Mouse (Mus musculus) neural tube, embryonic 15.5 days (tissue): Measurements from ENCODE around the gene Ano4. TPM values are rescaled to one million over a fixed set of nuclear protein-coding genes. Genes with fewer than 3 reads are reported as not detected.
"Not testable (repeated sequence)": the region's sequence is repeated elsewhere in the genome, so short reads cannot be mapped to it uniquely, and the experiment has no call there.

ENCODE experiments used
- ATAC-seq: fragments of 200-750 bp; cut with Nextera tagmentation; 2 replicates; pipeline ENCODE4 v1.8.0; 2017; ENCODE audit warnings: mild to moderate bottlenecking, moderate TSS enrichment, moderate library complexity; ENCODE audit not compliant: low FRiP score
- H3K27ac ChIP-seq: fragments of 300-500 bp; sonication (generic); replicated peaks from 2 replicates; pipeline ENCODE4 v1.5.1; 2015; ENCODE audit warnings: mild to moderate bottlenecking, inconsistent platforms
- H3K27me3 ChIP-seq: fragments of 300-500 bp; sonication (generic); replicated peaks from 2 replicates; pipeline ENCODE4 v1.6.1; 2015; ENCODE audit warnings: inconsistent platforms
- H3K36me3 ChIP-seq: fragments of 300-500 bp; sonication (generic); 2 replicates; pipeline ENCODE4 v1.6.1; 2015; ENCODE audit warnings: inconsistent platforms
- H3K4me1 ChIP-seq: fragments of 300-500 bp; sonication (generic); 2 replicates; pipeline ENCODE4 v1.6.1; 2015; ENCODE audit warnings: inconsistent platforms
- H3K4me2 ChIP-seq: fragments of 300-500 bp; sonication (generic); 2 replicates; pipeline ENCODE4 v1.6.1; 2015; ENCODE audit warnings: inconsistent platforms, mild to moderate bottlenecking, moderate library complexity
- H3K4me3 ChIP-seq: fragments of 300-500 bp; sonication (generic); replicated peaks from 2 replicates; pipeline ENCODE4 v1.5.1; 2015; ENCODE audit warnings: mild to moderate bottlenecking, inconsistent platforms
- H3K9ac ChIP-seq: fragments of 300-500 bp; sonication (generic); replicated peaks from 2 replicates; pipeline ENCODE4 v1.6.1; 2015; ENCODE audit warnings: mild to moderate bottlenecking, inconsistent platforms
- H3K9me3 ChIP-seq: fragments of 300-500 bp; sonication (generic); replicated peaks from 2 replicates; pipeline ENCODE4 v1.6.1; 2016; ENCODE audit warnings: inconsistent platforms
- WGBS: fragments of 180-500 bp; shearing (Covaris S2); methylation state at CpG from one replicate; pipeline ENCODE4 v1.1.7; 2015; ENCODE audit warnings: mixed read lengths; 5-methylcytosine and 5-hydroxymethylcytosine counted together
- polyA plus RNA-seq: library from polyadenylated mRNA; unstranded; fragments of >200 nt; fragmentation: Nextera tagmentation; extraction: Ambion mirVana; gene quantifications from 2 replicates; pipeline ENCODE4 v1.2.1, GENCODE M21; 2015

The Ano4 gene
- polyA plus RNA-seq, 1 experiment from 2014 or later: 12.5 TPM

DNA sequence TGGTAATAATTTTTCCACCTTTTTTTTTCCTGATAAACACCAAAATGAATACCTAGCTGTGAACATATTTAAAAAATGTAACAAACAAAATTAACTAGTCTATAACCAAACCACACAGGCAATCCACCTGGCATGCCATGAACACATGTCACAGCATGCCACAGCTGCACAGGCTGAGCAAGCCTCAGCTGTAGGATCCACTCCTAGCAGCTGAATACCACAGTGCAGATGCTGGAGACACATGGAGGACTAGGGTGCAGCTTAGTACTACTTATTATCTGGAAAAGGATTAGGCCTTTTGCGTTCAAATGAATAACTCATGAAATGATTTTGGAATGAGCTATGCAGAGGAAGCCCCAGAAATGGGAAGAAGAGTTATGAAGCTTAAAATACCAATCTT, 233.6 kb downstream of the Ano4 start:
- Histone ChIP-seq H3K27ac (no peak overlapping the region), H3K4me2 (no peak overlapping the region), H3K4me3 (no peak overlapping the region), H3K9me3 (no peaks in the 10 kb centered on the region), H3K4me1 (no peaks in the 10 kb centered on the region), H3K36me3 (no peaks in the 10 kb centered on the region), H3K27me3 (no peaks in the 10 kb centered on the region), H3K9ac (no peak overlapping the region)
- ATAC-seq: no peak
- WGBS: 92% methylated on average over 1 of the region's 1 CpGs

DNA sequence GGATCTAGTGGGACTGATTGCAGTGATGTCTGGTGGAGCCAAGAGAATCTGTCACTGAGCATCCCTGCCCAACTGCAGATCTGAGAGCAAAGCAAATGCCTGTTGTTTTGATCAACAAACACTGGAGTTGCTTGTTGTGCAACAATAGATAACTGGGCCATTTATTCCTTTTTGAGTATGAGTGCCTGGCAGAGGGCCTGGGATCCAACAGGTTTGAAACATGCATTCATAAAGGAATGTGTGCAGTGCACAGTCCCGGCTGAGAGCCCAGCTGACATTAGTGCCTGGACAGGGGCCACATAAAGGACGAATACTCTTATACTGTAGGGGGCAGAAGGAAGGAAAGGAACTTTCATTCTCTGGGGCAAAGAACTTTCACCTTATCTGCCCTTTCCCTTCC, 241.0 kb downstream of the Ano4 start:
- no peak overlapping the region for H3K9ac ChIP-seq
- H3K9me3 ChIP-seq: no peaks in the 10 kb centered on the region
- no peaks in the 10 kb centered on the region for H3K27me3 ChIP-seq
- no peaks in the 10 kb centered on the region for H3K36me3 ChIP-seq
- 67% methylated on average over 2 of the region's 2 CpGs for WGBS
- no peak overlapping the region for H3K4me2 ChIP-seq
- no peak overlapping the region for H3K27ac ChIP-seq
- H3K4me1 ChIP-seq: 0 out of 2 replicates have a peak, but pooled peaks cover 4% of the 10 kb centered on the region
- no peak overlapping the region for H3K4me3 ChIP-seq
- ATAC-seq: no peak

DNA sequence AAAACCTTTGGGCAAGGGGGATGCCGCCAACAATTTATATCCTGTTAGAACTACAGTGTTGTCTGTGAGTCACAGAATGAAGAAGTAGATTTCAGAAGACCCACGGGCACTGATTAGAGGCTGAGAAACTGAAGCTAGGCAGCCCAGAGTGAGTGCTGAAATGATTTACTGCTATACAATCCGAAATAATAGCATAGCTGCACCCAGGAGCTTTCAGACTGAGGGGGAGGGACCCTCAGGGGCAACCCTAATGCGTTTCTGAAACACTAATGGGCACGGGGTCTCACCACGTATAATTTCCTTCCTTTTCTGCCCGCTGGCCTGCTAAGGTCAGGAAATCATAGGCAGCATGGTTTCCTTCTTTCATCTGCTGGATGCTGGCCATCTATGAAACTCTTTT, 242.5 kb downstream of the Ano4 start:
- ATAC-seq: no peak
- Histone ChIP-seq H3K27ac (no peak overlapping the region), H3K4me2 (no peak overlapping the region)

DNA sequence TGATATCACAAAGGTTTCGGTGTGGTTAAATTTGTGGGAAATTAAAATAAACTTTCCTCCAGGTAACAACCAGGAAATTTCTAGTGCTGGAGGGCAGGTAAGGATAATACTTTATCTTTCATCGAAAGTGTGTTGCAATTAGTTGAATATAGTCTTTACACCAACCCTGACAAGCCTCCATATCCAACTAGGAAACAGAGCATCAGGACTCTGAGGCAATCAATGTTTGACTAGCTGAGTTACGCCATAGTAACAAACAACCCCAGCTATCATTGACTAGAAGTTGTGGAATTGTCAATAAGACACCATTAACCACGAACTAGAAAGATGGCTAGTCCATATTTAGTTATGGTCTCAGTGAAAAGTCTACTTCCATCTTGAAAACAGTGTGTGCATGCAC, 246.4 kb downstream of the Ano4 start:
- 74% methylated on average over 4 of the region's 4 CpGs for WGBS

More for the DNA sequence above, 242.5 kb downstream of the Ano4 start:
- WGBS: 35% methylated on average over 7 of the region's 7 CpGs
- H3K36me3 ChIP-seq: no peaks in the 10 kb centered on the region
- H3K4me1 ChIP-seq: 0 out of 2 replicates have a peak, but pooled peaks cover 4% of the 10 kb centered on the region
- H3K4me3 ChIP-seq: no peak overlapping the region
- no peaks in the 10 kb centered on the region for H3K27me3 ChIP-seq
- H3K9ac ChIP-seq: no peak overlapping the region
- no peaks in the 10 kb centered on the region for H3K9me3 ChIP-seq

DNA sequence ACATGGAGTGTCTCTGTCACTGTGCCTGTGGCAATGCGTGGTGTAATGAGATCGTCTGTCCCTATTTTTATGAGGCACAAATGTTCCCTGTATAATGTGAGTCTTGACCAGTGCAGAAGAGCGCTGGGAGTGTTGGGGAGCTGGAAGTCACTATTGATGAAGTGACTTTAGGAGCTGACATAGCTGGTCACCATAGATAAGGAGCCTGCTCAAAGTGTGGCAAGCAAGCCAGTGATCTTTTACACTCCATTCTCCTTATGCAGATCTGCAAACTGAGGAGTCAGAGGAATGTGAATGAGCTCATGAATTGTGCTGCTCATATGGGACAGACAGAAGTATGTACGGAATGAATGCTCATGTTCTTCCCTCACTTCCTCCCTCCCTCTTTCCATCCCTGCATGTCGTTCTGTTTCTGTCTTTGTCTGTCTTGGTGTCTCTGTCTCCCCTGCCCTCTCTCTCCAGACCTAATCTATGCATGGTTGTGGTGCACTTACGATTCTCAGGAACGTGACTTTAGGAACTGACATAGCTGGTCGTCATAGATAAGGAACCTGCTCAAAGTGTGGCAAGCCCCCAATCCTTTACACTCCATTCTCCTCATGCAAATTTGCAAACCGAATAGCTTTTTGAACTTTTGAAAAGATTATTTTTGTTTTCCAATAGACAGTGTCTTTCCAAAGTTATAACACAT, 252.1 kb downstream of the Ano4 start:
- H3K4me3 ChIP-seq: no peak overlapping the region
- 82% methylated on average over 9 of the region's 9 CpGs for WGBS
- no peaks in the 10 kb centered on the region for H3K4me1 ChIP-seq
- ATAC-seq: no peak
- no peak overlapping the region for H3K9ac ChIP-seq
- H3K36me3 ChIP-seq: no peaks in the 10 kb centered on the region
- H3K9me3 ChIP-seq: no peaks in the 10 kb centered on the region
- H3K4me2 ChIP-seq: no peak overlapping the region
- no peaks in the 10 kb centered on the region for H3K27me3 ChIP-seq
- H3K27ac ChIP-seq: no peak overlapping the region

More for the DNA sequence above, 246.4 kb downstream of the Ano4 start:
- no peak overlapping the region for H3K4me2 ChIP-seq
- no peak overlapping the region for H3K9ac ChIP-seq
- no peak for ATAC-seq
- no peak overlapping the region for H3K27ac ChIP-seq
- 0 out of 2 replicates have a peak, but pooled peaks cover 4% of the 10 kb centered on the region for H3K4me1 ChIP-seq
- no peaks in the 10 kb centered on the region for H3K9me3 ChIP-seq
- H3K4me3 ChIP-seq: no peak overlapping the region
- H3K36me3 ChIP-seq: no peaks in the 10 kb centered on the region
- H3K27me3 ChIP-seq: no peaks in the 10 kb centered on the region

DNA sequence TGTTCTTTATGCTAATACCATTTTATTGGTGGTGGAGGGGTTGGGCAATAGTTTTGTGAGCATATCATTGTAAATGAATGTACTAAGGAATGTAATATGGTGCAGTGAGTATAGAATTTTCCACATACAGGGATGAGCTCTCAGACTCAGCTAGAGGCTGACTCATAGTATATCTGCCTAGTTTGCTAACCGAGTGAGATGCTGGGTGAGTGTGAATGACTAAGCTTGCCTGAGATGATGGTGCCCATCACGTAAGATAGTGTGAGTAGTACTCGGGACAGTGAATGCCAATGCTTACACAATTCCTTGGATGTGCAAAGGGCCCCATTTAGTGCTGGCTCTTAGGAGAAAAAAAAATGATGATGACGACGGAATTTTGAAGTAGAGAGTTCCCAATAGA, 267.1 kb downstream of the Ano4 start:
- Histone ChIP-seq H3K9ac (no peak overlapping the region), H3K36me3 (no peaks in the 10 kb centered on the region), H3K27me3 (no peaks in the 10 kb centered on the region), H3K27ac (no peak overlapping the region), H3K4me3 (no peak overlapping the region), H3K9me3 (no peaks in the 10 kb centered on the region), H3K4me2 (no peak overlapping the region), H3K4me1 (no peaks in the 10 kb centered on the region)
- 86% methylated on average over 5 of the region's 5 CpGs for WGBS
- no peak for ATAC-seq

DNA sequence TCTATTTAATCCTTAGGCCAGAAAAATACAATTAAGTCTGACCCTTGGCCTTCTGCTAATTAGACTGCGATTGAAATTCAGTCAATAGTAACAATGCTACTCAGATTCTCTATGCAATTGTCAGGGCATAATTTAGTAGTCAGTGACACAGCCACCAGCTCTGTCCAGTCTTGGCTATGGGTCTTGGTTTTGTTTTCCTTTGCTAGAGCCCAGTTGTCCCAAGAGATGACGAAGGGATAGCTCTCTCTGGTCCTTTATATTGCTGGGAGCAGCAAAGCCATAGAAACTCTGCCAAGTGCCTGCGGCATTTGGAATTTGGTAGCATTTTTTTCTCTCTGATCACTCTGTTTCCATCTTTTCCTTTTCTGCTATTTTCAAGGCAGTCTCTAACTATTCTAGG, 288.7 kb downstream of the Ano4 start:
- H3K4me1 ChIP-seq: no peaks in the 10 kb centered on the region
- no peak for ATAC-seq
- WGBS: 60% methylated on average over 3 of the region's 3 CpGs

DNA sequence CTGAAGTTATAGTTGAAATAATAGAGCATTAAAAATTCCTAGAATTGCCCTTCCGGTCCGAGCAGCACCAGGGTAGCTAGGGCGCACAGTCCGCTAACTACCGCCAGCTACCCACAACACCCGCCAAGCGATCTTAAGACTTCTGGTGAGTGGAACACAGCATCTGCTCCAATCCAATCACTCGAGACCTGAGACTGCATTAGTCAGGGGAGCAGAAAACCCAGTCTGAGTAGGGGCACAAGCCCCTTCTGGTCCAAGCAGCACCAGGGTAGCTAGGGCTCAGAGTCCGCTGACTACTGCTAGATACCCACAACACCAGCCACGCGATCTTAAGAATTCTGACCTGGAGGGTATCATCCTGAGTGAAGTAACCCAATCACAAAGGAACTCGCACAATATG, 299.6 kb downstream of the Ano4 start:
- H3K9me3 ChIP-seq, H3K4me2 ChIP-seq, H3K9ac ChIP-seq, H3K4me1 ChIP-seq, ATAC-seq, H3K36me3 ChIP-seq, H3K27ac ChIP-seq, H3K4me3 ChIP-seq, H3K27me3 ChIP-seq: not testable (repeated sequence)
- WGBS: 94% methylated on average over 12 of the region's 12 CpGs

More for the DNA sequence above, 288.7 kb downstream of the Ano4 start:
- no peak overlapping the region for H3K4me2 ChIP-seq
- H3K9me3 ChIP-seq: no peaks in the 10 kb centered on the region
- no peaks in the 10 kb centered on the region for H3K27me3 ChIP-seq
- H3K9ac ChIP-seq: no peak overlapping the region
- H3K4me3 ChIP-seq: no peak overlapping the region
- H3K27ac ChIP-seq: no peak overlapping the region
- H3K36me3 ChIP-seq: no peaks in the 10 kb centered on the region

DNA sequence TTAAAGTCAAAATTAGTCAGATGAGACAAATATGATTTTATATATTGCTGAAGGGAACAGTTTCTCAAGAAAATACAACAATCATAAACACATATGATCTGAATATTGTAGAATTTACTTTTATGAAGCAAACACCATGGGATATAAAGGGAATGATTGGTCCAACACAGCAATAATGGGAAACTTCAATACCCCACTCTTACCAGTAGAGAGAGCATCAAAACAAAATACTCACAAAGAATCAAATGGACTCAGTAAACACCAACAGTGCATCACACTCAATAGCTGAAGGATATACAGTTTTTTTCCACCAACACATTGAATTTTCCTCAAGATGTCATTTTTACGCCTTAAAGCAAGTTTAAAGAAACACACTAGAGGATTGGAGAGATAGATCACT, 300.4 kb downstream of the Ano4 start:
- no peaks in the 10 kb centered on the region for H3K36me3 ChIP-seq
- H3K27me3 ChIP-seq: no peaks in the 10 kb centered on the region
- ATAC-seq: peak; percentile 55; the same call in 1 of the 2 replicates
- H3K9me3 ChIP-seq: no peaks in the 10 kb centered on the region
- no peaks in the 10 kb centered on the region for H3K4me1 ChIP-seq
- H3K27ac ChIP-seq: no peak overlapping the region
- H3K4me2 ChIP-seq: no peak overlapping the region
- 88% methylated on average over 1 of the region's 1 CpGs for WGBS
- H3K9ac ChIP-seq: no peak overlapping the region
- no peak overlapping the region for H3K4me3 ChIP-seq

DNA sequence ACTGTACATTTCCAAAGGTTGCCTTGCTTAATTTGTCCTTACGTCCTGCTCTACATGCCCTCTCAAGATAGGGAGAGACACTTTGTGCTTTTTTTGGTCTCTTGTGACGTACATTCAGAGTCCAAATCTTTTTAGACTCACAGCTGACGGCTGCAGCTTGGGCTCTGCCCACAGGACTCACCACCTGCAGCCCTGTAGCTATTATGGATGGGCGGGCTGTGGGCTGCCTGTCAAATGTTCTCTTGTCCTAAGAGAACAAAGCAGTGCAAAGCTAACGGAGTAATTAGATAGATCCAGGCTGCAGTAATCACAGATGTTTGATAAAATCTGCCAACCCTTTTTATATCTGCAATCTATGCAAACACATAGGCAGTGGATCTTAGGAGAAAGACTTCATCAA, 325.6 kb downstream of the Ano4 start:
- Histone ChIP-seq H3K36me3 (no peaks in the 10 kb centered on the region), H3K4me1 (no peaks in the 10 kb centered on the region), H3K4me3 (no peak overlapping the region), H3K4me2 (no peak overlapping the region), H3K27ac (no peak overlapping the region), H3K9me3 (no peaks in the 10 kb centered on the region), H3K27me3 (no peaks in the 10 kb centered on the region), H3K9ac (no peak overlapping the region)
- 48% methylated on average over 5 of the region's 5 CpGs for WGBS
- no peak for ATAC-seq

DNA sequence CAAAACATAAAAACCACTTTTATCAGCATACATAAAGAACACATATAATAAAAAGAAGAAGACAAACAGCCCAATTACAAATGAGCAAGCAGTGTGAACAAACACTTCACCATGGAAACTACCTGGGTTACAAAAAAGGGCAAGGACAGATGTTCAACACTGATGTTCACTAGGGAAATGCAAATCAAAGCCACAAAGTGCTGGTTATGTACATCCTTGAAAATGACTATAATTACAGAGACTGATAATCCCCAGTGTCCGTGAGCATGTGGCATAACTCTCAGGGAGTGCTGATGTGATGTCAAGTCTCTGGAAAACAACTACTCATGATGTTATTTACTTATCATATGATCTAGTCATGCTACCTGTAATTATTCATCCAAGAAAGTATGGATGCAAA, 336.3 kb downstream of the Ano4 start:
- Histone ChIP-seq H3K9ac (no peak overlapping the region), H3K9me3 (no peaks in the 10 kb centered on the region), H3K36me3 (no peaks in the 10 kb centered on the region), H3K4me2 (no peak overlapping the region), H3K4me3 (no peak overlapping the region), H3K27me3 (no peaks in the 10 kb centered on the region), H3K27ac (no peak overlapping the region), H3K4me1 (no peaks in the 10 kb centered on the region)
- WGBS: 81% methylated on average over 1 of the region's 1 CpGs
- no peak for ATAC-seq

DNA sequence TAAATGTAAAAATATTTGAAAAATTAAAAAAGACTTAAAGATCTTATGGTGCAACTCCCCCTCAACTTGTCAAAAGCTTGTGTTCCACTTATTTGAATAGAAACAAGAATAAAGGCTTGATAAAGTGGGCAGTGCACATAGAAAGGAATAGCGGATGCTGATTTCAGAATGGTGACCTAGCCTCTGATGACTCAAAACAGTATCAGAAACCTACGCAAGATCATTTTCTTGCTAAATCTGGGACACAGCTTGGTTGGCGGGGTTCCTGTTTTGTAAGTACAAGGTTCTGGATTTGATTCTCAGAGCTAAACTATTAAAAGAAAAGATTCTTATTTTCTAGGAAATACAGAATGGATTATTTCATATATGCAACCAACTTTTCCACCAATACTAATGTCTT, 340.0 kb downstream of the Ano4 start:
- Histone ChIP-seq H3K27me3 (no peaks in the 10 kb centered on the region), H3K4me1 (no peaks in the 10 kb centered on the region), H3K4me2 (no peak overlapping the region), H3K9me3 (no peaks in the 10 kb centered on the region), H3K9ac (no peak overlapping the region), H3K36me3 (no peaks in the 10 kb centered on the region), H3K4me3 (no peak overlapping the region), H3K27ac (no peak overlapping the region)
- WGBS: 97% methylated on average over 3 of the region's 3 CpGs
- ATAC-seq: no peak
